Comparison of ENCODE assay signal across 9 mouse cellular contexts in genomic region chr8:6606854-6607535, GRCm38 (mm10).
DNase-seq lines count a peak whose midpoint lies in the region; ATAC-seq lines count a peak whose summit lies in the region.
"Had no signal": no experiment of that assay in that cellular context is flagged by ENCODE, and none has a peak within 500 bp of the region (broad histone marks: within the 10 kb centered on the region; RNA-seq: fewer than 3 reads in every experiment).

No protein-coding gene starts in this region.

- no peak overlapping the region; the same call in 1 of the 2 replicates for H3K27ac ChIP-seq in hindbrain, embryonic 11.5 days (ENCODE audit: low read depth, low read length)
- H3K27ac ChIP-seq: limb, embryonic 13.5 days had no signal

- no peaks in the 10 kb centered on the region for H3K9me3 ChIP-seq in hindbrain, embryonic 11.5 days (ENCODE audit: control insufficient read depth, low read length)
- H3K9me3 ChIP-seq: limb, embryonic 13.5 days had no signal

- H3K27me3 ChIP-seq in hindbrain, embryonic 11.5 days (ENCODE audit: control insufficient read depth, insufficient read depth, low read length): no peaks in the 10 kb centered on the region
- H3K27me3 ChIP-seq: limb, embryonic 13.5 days had no signal

- no peak overlapping the region for H3K4me2 ChIP-seq in hindbrain, embryonic 11.5 days (replicated peaks; ENCODE audit: low read depth, low read length)
- H3K4me2 ChIP-seq: limb, embryonic 13.5 days had no signal

- 18% methylated on average over 9 of the region's 9 CpGs for WGBS in hindbrain, embryonic 11.5 days

- H3K36me3 ChIP-seq in hindbrain, embryonic 11.5 days (ENCODE audit: control insufficient read depth, insufficient read depth, low read length): no peaks in the 10 kb centered on the region
- H3K36me3 ChIP-seq: limb, embryonic 13.5 days had no signal

- no peaks in the 10 kb centered on the region for H3K4me1 ChIP-seq in hindbrain, embryonic 11.5 days (replicated peaks; ENCODE audit: control insufficient read depth, insufficient read depth, low read length)
- H3K4me1 ChIP-seq: limb, embryonic 13.5 days had no signal

- H3K4me3 ChIP-seq in hindbrain, embryonic 11.5 days (ENCODE audit: low read depth, low read length): no peak overlapping the region
- H3K4me3 ChIP-seq: limb, embryonic 13.5 days had no signal

- ATAC-seq in hindbrain, embryonic 11.5 days (ENCODE audit: low FRiP score): peak; percentile 90

- DNase-seq in ES-CJ7 (ENCODE audit: low read depth, low spot score) (peak; percentile 41), adipocyte (ENCODE audit: low spot score) (no peak)
- peak; percentile 70 for DNase-seq in brain, adult 2 months (ENCODE audit: low read depth, low spot score)
- DNase-seq in hindbrain, embryonic 11.5 days (ENCODE audit: low spot score): peak; percentile 58
- DNase-seq in mesoderm, embryonic 11.5 days (ENCODE audit: low read depth, low spot score): peak; percentile 39
- no peak for DNase-seq in spleen, adult 18-20 months
- DNase-seq in adrenal gland, postnatal 36 days: no peak
- DNase-seq in adrenal gland, postnatal 25 days: no peak

- no peak overlapping the region for H3K9ac ChIP-seq in hindbrain, embryonic 11.5 days (ENCODE audit: low read depth, low read length)
- H3K9ac ChIP-seq: limb, embryonic 13.5 days had no signal

Comparison
In these comparisons a context has a peak if more than half of its experiments do, and no peak if none do; other contexts are left out.
1. DNase-seq: peak in ES-CJ7 (single experiment), brain, adult 2 months (single experiment), hindbrain, embryonic 11.5 days (single experiment) and mesoderm, embryonic 11.5 days (single experiment); none in spleen, adult 18-20 months (0 of 2), adrenal gland, postnatal 36 days (0 of 2), adipocyte (single experiment) and adrenal gland, postnatal 25 days (single experiment).